Mouse (Mus musculus) hindlimb bud, embryonic 11.5 days (tissue): ENCODE data around the gene Scn3b.

ENCODE experiments used
- DNase-seq: peaks from one replicate; pipeline ENCODE4 v3.0.0-alpha.2; 2012; ENCODE audit warnings: low read depth, low spot score; ENCODE audit errors: extremely low spot score

Scn3b gene

DNA sequence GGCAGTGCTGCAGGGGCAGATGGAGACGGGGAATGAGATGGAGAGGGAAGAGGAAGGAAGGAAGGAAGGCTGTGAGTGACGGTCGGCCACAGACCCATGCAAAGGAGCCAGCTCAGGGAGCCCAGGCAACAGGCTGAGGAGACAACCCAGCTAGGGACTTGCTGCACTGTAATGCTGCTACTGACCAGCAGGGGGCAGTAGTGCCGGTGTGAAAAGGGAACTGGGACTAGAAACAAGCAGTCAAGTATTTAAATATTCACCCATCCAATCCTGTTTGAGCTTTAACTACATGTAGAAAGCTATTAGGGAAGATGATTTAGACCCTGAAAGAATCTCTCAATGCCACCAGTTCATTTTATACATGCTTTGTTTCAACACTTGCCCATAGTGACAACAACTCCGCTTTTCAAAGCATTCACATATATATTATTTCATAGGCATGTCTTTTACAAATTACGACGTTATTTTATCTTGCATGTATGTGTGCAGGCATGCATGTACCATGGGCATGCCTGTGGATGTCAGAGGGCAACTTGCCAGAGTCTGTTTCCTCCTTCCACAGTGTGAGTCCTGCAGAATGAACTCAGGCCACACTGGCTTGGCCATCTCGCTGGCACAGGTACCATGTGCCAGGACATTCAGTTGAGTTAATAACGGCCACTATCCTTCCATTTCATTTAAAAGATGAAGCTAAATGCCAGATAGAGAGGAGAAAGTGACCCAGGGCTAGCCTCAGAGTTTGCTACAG lies 64.8 kb downstream of the Scn3b start:
- no peak for DNase-seq

DNA sequence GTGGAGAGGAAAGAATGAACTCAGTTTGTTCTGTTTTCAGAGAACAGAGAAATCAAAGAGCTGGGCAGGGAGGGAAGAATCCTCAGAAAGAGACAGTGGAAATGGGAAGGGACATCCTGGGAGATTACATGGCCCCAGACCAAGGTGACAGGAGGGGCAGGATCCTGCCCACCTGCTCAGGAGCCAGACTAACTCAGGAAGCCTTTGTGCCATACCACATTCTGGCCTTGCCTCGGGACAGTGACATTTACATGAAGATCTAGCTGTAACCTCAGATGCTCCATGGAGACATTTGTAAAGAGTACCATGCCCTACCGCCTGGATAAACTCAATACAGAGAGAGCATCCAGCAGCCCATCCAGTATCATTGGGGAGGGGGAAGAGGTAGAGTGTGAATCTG lies 65.6 kb downstream of the Scn3b start:
- no peak for DNase-seq

DNA sequence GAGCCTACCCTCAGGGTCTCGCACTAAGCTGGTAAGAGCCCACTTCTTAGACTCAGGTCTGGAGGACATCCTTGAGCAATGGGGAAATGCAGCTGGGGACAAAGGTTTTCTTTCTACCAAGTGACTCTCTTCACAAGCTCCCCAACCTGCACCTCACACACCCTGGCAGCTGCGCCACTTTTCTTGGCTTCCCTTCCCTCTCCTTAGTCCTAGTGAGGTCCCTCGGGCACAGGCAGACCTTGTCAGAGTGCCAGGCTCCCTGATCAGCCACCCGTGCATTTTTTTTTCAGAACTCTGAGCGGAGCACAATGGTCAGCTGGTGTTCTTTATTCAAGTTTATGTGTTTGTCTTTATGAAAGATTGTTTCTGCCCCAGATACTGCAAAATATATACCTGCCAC lies 67.7 kb downstream of the Scn3b start:
- no peak for DNase-seq

DNA sequence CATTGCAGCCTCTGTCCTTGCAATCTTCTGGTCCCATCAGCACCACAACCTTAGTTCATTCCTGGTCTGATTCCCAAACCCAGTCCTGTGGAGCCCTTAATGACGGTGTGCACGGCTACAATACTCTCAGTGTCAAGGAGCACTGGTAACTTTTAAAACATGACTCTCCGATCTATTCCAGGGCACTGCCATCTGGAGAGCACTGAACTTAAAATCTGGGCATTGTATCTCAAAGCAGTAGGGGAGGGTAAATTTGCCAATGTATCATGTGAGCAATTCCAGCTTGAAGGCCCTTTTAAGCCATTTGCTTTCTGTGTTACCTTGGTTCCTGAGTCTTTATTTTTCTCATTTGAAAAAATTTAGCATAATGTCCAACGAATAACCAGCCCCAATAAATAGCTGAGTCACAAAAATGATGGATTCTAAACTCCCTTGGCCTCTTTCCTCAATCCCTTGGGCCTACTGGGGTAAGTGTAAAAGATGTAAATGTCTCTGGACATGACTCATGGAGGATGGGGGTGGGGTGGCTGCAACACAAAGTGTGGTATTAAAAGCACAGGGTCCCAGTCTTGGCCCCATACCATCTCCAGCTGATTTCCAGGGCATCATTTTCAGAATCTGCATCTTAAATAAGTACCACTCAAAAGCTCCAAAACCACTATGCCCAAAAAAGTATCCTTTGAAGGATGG lies 68.3 kb downstream of the Scn3b start:
- DNase-seq = no peak

DNA sequence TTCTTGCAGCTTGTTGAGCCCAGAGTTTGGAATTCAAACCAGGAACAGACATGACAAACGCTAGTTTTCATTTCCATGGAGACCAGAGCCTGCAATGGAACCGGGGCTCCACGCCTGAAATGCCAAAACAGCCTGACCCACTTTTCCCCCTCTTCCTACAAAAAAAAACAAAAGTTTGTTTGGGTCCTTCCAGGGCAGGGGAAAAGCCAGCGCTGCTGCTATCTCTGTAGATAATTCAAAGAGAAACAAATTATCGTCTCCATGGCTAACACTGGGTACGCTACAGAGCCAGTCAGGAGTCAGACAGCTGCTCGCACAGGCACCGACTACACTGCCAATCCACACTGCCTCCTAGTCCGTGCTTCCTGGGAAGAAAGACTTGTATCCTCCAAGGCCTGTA lies 70.6 kb downstream of the Scn3b start:
- no peak for DNase-seq
